Comparison of ENCODE assay signal across 10 mouse cellular contexts in the genomic region with DNA sequence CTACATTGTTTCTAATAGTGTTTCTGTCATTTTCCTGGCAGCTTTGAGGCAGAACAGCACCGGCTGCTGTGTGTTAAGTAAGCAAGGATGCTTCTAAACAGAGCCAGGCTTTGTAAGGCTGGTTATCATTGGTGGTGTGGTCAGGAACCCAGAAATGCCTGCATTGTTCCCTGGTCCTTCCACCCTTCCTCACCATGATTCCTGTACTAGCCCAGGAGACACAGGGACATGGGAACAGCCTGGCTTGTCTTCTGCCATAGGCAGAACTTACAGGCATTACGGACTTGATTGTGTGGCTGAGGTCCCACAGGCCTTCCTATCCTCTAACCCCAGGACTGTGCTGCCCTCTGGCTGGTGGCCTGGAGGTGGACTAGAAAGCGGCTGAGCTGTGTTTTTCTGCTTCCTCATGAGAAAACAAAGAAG. TPM values are rescaled to one million over a fixed set of nuclear protein-coding genes. Genes with fewer than 3 reads are reported as not detected.
DNase-seq lines count a peak whose midpoint lies in the region; ATAC-seq and TF ChIP-seq lines count a peak whose summit lies in the region.
"Had no signal": no experiment of that assay in that cellular context is flagged by ENCODE, and none has a peak within 500 bp of the region (broad histone marks: within the 10 kb centered on the region; RNA-seq: fewer than 3 reads in every experiment).

No protein-coding gene starts in this region.

- no peak overlapping the region for H3K9ac ChIP-seq in lung, postnatal 0 days (replicated peaks; ENCODE audit: low read depth)

- 53% methylated on average over 3 of the region's 3 CpGs for WGBS in lung, postnatal 0 days
- 73% methylated on average over 3 of the region's 3 CpGs for WGBS in small intestine, adult 2 months
- 89% methylated on average over 3 of the region's 3 CpGs for WGBS in thymus, adult 2 months

- ATAC-seq in lung, postnatal 0 days = 0 out of 2 replicates have a peak, but pooled peaks have one; percentile 21

- TF ChIP-seq EP300 in lung, postnatal 0 days (IDR thresholded peaks at IDR 0.05) = no peak

- no peak for TF ChIP-seq POLR2A in small intestine, adult 2 months (IDR thresholded peaks at IDR 0.05; ENCODE audit: low read depth, low read length)
- no peak for TF ChIP-seq POLR2A in thymus, adult 2 months (IDR thresholded peaks at IDR 0.05; ENCODE audit: control insufficient read depth, extremely low read depth, insufficient read depth, low read length, poor library complexity)

- H3K27ac ChIP-seq in lung, postnatal 0 days (ENCODE audit: low read length) = no peak overlapping the region
- H3K27ac ChIP-seq in small intestine, adult 2 months (ENCODE audit: insufficient read depth, low read depth, low read length) = no peak overlapping the region
- H3K27ac ChIP-seq in thymus, adult 2 months (ENCODE audit: control insufficient read depth, insufficient read depth, low read length) = no peak overlapping the region

- no peak overlapping the region for H3K4me3 ChIP-seq in lung, postnatal 0 days (ENCODE audit: low read depth, low read length)
- no peak overlapping the region for H3K4me3 ChIP-seq in small intestine, adult 2 months (ENCODE audit: low read depth, low read length)
- no peak overlapping the region for H3K4me3 ChIP-seq in thymus, adult 2 months (ENCODE audit: control insufficient read depth, insufficient read depth, low read length)

- peak; percentile 51 for TF ChIP-seq CTCF in lung, postnatal 0 days (IDR thresholded peaks at IDR 0.05)
- 0 out of 2 replicates have a peak, but pooled peaks have one; percentile 6 for TF ChIP-seq CTCF in small intestine, adult 2 months (IDR thresholded peaks at IDR 0.05; ENCODE audit: extremely low read depth, insufficient read length, insufficient replicate concordance, low read depth, low read length)
- no peak for TF ChIP-seq CTCF in thymus, adult 2 months (IDR thresholded peaks at IDR 0.05; ENCODE audit: borderline replicate concordance, control insufficient read depth, extremely low read depth, insufficient read depth, low read length, poor library complexity)

- no peaks in the 10 kb centered on the region for H3K9me3 ChIP-seq in lung, postnatal 0 days (ENCODE audit: low read length)

- no peaks in the 10 kb centered on the region for H3K4me1 ChIP-seq in lung, postnatal 0 days (ENCODE audit: insufficient read depth, low read depth, low read length)
- peaks cover 7% of the 10 kb centered on the region for H3K4me1 ChIP-seq in small intestine, adult 2 months (ENCODE audit: control insufficient read depth, insufficient read depth, insufficient read length, low read length)
- peaks cover 25% of the 10 kb centered on the region for H3K4me1 ChIP-seq in thymus, adult 2 months (replicated peaks; ENCODE audit: control insufficient read depth, insufficient read depth, low read length)

- no peaks in the 10 kb centered on the region for H3K27me3 ChIP-seq in lung, postnatal 0 days (replicated peaks; ENCODE audit: insufficient read depth, low read length)
- H3K27me3 ChIP-seq in small intestine, adult 2 months (ENCODE audit: control insufficient read depth, insufficient read depth, low read length) = no peaks in the 10 kb centered on the region
- no peaks in the 10 kb centered on the region for H3K27me3 ChIP-seq in thymus, adult 2 months (ENCODE audit: control insufficient read depth, insufficient read depth, low read length)

- intact Hi-C loops in gastrocnemius, postnatal 14 days (cut with DNase I; ENCODE audit: low total_unique reads) = no loop called here
- intact Hi-C loops in gastrocnemius, postnatal 36 days (cut with DNase I) = no loop called here

- no peak overlapping the region for H3K4me2 ChIP-seq in lung, postnatal 0 days (replicated peaks; ENCODE audit: low read depth, low read length)

- H3K36me3 ChIP-seq in lung, postnatal 0 days (ENCODE audit: insufficient read depth, low read length) = no peaks in the 10 kb centered on the region
- no peaks in the 10 kb centered on the region for H3K36me3 ChIP-seq in small intestine, adult 2 months (ENCODE audit: control insufficient read depth, insufficient read depth, low read length)
- H3K36me3 ChIP-seq in thymus, adult 2 months (ENCODE audit: control insufficient read depth, insufficient read depth, low read length) = no peaks in the 10 kb centered on the region

- DNase-seq in gastrocnemius, postnatal 14 days = peak; percentile 55
- DNase-seq in gastrocnemius, postnatal 36 days = no peak
- DNase-seq in lung, postnatal 0 days (ENCODE audit: low spot score) = peak; percentile 16
- DNase-seq in lung, postnatal 25 days (ENCODE audit: low spot score) = no peak
- peak; percentile 40 for DNase-seq in fibroblast of lung, adult 2 months (ENCODE audit: low read depth)
- DNase-seq in thymus, adult 2 months = no peak
- DNase-seq in thymus, postnatal 4 days = no peak
- DNase-seq: kidney, adult 8-10 months had no signal

RNA-seq across cellular contexts. Expression of a gene that starts 18.0 kb away (rescaled TPM):
- total RNA-seq in gastrocnemius, postnatal 14 days (2021) = 1,000 to 10,000 TPM in 1 of 2 experiments, 100 to 1,000 TPM in 1; 840 to 1,154 TPM
- total RNA-seq in gastrocnemius, postnatal 36 days (2021) = 1,000 to 10,000 TPM; 2,788 to 3,377 TPM
- polyA plus RNA-seq in lung, postnatal 0 days (2015; fragmentation: Nextera tagmentation; extraction: Ambion mirVana) = 0.84 and 1.1 TPM in 2 replicates
- not detected in 2 replicates for polyA plus RNA-seq in small intestine, adult 2 months (2012; rRNA removed)
- 20.0 and 591 TPM in 2 replicates for polyA plus RNA-seq in thymus, adult 2 months (2012; rRNA removed)
- total RNA-seq: ES-E14 had no signal

RNA-seq across cellular contexts. Expression of a gene that starts 23.9 kb away (rescaled TPM):
- total RNA-seq in gastrocnemius, postnatal 14 days (2021) = 10 to 100 TPM; 23.4 to 33.2 TPM
- 10 to 100 TPM; 34.5 to 38.8 TPM for total RNA-seq in gastrocnemius, postnatal 36 days (2021)
- 0.10 TPM in 1 of 2 replicates, not detected in the other for polyA plus RNA-seq in lung, postnatal 0 days (2015; fragmentation: Nextera tagmentation; extraction: Ambion mirVana)
- 0.39 and 0.53 TPM in 2 replicates for polyA plus RNA-seq in small intestine, adult 2 months (2012; rRNA removed)
- 3.9 and 5.2 TPM in 2 replicates for polyA plus RNA-seq in thymus, adult 2 months (2012; rRNA removed)

Comparison
In these comparisons a context has a peak if more than half of its experiments do, and no peak if none do; other contexts are left out.
1. DNase-seq: peak in gastrocnemius, postnatal 14 days (single experiment), lung, postnatal 0 days (single experiment) and fibroblast of lung, adult 2 months (single experiment); none in gastrocnemius, postnatal 36 days (0 of 2), lung, postnatal 25 days (single experiment), thymus, adult 2 months (single experiment) and thymus, postnatal 4 days (single experiment).
2. RNA of a gene that starts 18.0 kb away (polyA plus RNA-seq): 20.0 to 591 TPM in thymus, adult 2 months; 0.84 to 1.1 TPM in lung, postnatal 0 days and not detected in small intestine, adult 2 months; every median in the first group is over 10 times any median in the second.